Mouse (Mus musculus) telencephalon, adult 2 months (tissue): Measurements from ENCODE around the gene Snx10.
A peak's percentile ranks its signal among the peaks of the same experiment; 100 is the strongest.

Experiments used
- DNase-seq: peaks from one replicate; pipeline ENCODE4 v3.0.0-alpha.2; 2011; ENCODE audit warnings: low read depth, low spot score

The Snx10 gene

DNA sequence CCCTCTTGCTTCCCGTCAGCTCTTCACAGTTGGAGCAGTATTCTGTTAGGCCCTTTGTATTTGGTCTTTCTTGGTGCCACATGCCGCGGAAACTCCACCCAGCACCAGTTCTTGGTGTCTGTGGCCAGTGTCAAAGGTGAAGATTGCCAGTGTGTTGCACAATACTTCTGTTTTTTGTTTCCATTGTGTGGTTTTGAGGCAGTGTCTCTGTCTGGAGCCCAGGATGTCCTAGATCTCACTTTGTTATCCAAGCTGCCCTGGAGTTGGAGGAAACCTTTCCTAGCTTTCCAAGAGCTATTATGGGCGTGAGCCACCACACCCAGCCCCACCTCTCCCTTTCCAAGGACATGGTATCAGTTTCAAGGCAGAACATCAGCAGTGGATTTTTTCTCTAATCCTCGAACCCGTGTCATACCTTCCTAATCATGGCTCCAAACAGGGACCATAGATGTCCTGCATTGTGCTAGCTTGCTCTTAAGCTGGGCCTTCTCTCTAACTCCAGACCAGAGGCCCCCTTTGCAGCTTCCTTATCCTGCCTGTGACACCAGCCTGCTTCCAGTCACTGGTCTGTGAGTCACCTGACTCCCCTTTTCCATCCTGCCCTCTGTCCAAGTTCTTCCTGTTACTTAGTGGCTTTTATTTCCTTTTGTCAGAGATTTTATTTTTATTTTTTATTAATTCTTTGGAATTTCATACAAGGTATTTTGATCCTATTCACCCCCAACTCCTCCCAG lies 9.9 kb downstream of the Snx10 start:
- no peak for DNase-seq

DNA sequence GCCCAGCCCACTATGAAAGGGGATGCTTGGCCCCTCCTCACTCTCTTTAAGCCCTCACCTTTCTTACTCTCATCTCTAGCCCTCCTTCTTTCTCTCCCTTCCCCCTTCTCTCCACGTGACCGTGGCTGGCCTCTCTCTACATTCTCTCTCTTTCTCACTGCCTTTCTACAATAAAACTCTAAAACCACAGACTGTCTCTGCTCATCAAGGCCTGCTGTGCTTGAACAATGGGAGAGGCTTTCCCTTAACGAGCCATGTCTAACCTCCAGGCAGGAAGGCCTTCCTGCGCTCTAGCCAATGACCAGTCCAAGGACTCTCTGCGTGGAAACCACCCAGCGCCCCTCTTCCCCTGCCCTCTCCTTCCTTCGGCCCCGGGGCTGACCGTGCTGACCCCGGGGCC lies 11.9 kb downstream of the Snx10 start:
- DNase-seq: no peak

DNA sequence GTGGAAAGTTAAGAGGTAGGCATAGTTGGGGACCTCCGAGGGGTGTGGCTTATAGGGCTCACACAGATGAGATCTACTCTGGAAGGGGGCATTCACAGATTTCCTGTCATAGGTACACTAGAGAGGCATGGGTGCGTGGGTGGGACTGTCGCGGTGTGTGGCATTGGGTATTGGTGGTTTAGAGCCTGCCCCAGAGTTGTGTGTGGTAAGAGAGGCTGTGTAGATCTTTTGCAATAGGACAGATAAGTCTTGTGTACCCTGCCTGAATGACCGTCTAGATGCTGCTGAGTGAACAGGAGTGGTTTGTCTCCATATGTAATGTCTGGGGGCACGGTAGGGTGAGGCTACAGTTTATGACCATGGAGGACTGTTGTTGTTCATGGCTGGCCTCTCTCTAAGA lies 16.8 kb downstream of the Snx10 start:
- no peak for DNase-seq

DNA sequence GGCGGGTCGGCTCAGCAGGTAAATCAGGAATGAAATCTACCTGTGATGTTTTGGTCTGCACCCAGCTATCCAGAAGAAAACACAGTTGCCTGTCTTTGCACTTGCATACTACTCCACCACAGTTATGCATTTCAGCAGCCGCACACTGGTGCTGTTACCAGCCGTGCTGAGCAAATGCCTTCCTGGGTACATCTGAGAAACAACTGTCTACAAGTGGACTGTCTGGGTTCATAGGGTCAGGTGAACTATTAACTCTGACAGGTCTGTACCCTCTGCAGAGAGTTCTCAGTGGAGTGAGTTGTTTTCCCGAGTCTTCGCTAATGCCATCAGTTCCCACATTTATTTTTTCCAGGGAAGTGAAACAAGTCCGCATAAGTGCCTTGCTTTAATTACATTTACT lies 17.7 kb downstream of the Snx10 start:
- DNase-seq: no peak

DNA sequence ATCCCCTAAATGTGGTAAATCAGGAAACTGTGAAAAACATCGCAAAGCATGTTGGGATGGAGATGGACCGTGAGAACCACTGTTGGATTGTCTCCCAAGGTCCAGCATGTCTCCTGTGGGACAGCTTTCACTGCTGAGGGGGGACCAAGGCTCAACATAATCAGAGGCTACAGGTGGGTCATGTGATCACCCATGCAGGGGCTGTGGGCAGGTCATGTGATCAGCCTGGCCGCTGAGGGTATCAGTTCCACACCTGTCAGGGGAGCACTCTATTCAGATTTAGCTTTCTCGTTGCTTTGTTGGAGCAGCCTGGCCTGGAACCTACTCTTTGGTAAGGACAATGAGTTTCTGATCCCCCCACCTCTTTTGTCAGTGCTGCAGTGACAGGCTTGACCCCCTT lies 18.4 kb downstream of the Snx10 start:
- no peak for DNase-seq

DNA sequence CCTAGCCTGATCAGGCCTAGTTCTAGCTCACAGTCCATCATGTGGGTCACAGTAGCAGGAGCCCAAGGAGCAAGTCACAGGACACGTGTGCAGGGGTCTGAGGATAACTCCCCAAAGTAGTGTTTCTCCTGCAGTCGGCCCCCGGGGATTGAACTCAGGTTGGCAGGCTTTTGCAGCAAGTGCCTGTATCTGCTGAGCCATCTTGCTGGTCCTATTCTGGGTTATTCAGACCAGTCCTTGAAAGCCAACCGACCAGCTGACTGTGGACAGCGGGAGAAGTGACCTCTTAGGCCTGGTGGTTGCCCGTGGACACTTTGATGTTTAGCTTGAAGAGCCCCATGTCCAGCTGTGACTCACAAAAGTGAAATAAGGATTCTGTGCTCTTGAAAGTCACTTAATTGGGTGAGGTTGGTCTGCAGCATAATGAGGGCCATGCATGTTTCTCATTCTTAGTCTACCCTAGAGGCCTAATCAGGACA lies 20.0 kb downstream of the Snx10 start:
- DNase-seq: no peak

DNA sequence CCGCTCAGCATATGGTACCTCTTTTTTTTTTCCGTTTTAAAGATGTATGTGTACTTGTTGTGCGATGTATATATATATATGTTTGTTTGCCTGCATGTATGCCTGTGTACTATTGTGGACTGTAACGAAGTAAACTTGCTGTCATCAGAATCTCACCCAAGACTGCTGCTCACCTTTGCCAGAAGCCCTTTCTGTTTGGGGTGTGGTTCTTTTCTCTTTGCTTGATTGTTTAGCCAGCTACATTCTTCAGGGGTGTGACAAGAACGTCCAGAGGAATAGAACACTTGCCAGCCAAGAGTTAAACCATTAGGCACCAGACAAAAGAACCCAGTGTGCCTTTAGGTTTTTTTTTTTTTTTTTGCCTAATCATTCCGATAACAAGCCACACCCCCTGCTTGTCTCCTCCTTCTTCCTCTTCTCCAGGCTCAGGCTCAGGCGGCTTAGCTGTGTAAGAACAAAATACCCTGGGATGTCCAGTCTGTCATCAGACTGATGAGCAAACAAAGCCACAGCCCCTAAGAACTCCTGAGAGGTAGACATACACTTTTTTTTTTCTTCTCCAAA lies 20.5 kb downstream of the Snx10 start:
- DNase-seq: no peak

DNA sequence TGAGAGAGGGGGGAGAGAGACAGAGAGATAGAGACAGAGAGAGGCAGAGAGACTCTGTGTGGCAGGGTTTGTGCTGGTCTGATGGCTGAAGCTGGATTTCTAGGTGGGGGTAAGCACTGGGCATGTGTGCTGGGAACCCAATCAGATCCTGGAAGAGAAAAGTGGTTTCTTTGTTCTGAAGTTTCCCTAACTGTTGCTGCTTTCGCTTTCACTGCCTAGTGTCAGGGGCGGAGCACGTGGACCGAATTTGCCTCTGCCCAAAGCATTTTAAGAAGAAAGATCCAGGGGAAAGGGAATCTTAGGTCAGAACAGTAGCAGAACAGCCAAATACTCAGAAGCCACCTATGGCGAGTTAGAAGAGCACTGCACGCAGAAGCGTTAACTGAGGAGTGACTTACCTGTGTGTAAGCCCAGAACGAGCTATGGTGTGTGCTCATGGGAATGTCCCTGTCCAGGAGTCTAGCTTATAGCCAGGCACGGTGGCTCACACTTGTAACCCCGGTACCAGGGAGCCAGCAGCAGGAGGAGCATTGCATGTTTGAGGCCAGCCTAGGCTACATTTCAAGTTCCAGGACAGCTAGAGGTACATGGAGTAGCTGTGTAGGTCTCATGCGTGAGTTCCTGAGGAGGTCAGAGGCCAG lies 21.6 kb downstream of the Snx10 start:
- no peak for DNase-seq

DNA sequence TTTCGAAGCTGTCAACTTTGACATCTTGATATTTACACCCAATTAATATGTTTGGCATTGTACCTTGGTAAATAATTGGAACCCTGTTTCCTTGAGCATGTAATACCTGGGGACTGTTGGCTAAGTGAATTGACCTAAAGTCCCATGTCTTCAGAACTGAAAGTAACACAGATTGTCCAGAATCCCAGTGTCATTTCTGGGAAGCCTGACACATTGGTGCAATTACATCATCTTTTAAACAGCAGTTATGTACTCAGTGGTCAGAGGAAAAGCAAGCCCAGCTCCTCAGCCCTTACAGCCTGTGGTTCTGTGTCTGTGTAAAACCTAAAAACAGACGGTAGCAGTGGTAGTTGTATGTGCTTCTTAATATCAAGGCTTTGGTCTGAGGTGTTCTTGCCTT lies 22.4 kb downstream of the Snx10 start:
- no peak for DNase-seq

DNA sequence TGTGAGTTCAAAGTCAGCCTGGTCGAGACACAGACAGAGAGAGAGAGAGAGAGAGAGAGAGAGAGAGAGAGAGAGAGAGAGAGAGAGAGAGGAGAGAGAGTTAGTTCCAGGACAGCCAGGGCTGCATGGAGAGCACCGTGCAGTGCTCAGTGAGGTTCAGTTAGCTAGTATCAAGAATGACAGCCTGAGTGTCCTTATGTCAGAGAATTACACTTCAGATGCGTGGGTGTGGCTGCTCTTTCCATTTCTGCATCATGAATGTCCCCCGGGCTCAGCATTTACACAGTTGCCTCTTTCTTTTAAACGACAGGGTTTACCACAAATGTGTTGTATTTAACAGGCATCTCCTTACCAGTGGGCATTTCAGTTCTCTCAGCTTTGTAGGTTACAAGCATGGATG lies 25.1 kb downstream of the Snx10 start:
- peak; percentile 28 for DNase-seq

DNA sequence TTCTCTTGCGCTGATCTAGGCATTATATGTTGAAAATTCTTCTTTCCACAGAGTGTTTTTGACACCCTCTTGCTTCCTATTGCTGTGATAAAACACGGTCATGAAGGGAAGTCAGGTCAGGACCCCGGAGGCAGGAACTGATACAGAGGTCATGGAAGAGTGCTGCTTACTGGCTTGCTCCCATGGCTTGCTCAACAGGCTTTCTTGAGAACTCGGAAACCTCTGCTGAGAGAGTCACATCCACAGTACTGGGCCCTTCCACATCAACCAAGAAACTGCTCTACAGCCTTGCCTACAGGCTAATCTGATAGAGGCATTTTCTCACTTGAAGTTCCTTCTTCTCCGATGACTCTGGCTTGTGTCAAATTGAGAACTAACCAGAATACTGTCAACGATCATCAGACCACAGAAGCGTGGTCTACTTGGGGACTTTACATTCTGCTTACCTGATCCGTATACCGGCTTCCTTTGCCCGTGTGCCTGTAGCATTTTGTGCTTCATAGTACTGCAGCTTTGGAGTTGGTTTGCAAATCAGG lies 27.6 kb downstream of the Snx10 start:
- no peak for DNase-seq

DNA sequence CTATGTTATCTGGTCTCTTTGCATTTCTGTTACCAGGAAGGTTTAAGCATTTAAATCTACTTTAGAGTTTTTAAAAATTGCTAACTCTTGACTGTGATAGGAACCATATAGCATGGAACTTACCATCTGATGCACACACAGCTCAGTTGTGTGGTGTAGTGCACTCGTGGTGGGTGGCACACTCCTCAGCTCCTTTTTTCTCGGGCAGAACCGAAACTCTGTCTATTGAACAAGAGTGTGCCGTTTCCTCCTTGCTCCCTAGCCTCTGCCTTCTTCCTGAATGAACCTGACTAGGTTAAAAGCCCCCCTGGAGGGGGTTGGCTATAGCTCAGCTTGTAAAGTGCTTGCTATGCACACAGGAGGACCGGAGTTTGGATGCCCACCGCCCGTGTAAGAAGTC lies 32.9 kb downstream of the Snx10 start:
- no peak for DNase-seq

DNA sequence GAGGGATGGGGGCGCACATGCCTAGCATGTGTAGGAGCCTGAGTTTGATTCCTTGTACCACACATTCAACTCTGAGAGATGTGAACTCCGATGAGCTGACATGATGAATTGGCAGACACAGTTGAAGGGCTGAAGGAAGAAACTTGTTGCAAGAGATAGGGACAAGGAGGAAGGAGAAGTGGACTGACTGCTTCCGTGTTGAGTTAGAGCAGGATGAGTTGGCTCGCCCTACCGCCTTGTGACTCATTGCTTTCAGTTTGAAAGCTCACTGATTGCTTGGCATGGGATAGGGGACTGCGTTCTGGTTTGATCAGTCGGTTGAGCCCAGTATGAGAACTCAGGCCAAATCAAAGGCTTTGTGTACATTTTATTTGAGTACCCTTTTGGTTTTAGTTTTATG lies 34.6 kb downstream of the Snx10 start:
- DNase-seq: no peak

DNA sequence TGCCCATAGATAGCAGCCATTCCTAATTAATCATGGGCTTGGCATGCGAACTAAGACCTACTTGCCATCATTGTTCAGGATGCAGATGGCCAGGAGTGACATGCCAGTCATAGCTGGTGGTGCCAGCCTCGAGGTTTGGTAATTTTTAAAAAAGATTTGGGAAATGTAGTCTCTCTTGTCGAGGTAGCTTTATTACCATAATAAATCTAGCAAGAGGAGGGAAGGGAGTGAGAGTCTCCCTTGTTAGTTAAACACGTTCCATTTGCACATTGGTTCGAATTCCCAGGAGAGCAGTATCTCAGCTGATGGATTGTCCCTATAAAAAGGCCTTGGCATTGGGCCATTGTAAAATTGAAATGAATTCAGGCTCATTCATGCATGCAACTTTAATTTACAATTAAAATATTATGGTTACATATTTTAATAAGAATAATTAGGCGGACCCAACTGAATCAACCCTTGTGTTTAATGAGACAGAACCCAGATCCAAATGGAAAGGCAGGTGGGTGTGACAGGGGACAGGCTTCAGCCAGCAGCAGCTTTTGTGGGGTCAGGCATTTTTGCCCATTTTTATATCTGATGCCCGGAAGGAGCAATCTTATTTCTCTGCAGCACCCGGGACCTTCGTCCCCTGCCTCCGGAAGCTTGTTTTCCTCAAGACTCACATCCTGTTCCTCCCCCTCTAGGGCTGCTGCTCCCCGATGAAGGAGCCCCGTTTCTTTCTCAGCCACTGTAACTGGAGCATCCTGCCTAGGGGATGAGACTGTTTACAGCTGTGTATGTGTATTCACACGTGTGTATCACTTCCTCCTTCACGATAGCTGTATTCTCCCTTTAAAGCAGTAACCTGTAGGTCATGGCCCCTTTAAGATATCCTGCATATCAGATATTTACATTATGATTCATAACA lies 43.3 kb downstream of the Snx10 start:
- no peak for DNase-seq

DNA sequence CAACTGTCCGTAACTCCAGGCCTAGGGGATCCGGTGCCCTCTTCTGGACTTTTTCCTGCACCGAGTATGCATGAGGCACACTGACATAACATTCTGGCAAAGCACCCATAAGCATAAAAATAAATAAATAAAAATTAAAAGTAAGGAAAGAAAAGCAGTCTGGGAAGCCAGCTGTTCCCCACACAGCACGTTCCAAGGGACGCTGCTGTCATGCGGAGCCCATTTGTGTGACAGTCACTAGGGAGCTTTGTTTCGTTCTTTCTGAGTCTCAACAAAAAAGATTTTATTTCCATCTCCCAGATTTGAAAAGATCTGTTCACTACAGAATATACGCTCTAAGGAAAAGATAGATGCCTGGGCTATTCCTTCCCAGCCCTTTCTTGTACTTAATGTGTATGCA lies 45.4 kb downstream of the Snx10 start:
- DNase-seq: no peak

DNA sequence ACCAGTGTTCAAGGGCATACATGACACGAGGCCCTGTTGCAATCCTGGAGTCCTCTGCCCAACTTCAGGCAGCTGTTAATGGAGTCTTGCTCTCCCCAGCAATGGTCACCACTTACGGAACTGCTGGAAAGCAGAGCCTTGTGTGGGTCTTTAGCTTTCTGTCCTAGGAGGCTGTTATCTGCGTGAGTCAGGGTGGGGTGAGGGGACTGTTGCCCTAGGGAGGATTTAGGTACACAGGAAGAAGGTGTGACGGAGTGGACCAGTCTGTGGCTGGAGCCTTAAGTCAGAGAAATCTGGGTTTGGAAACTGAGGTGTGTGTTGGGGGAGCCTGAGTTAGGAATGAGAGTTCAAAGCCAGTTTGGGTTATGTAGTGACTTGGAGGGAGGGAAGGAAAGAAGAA lies 49.4 kb downstream of the Snx10 start:
- DNase-seq: no peak

DNA sequence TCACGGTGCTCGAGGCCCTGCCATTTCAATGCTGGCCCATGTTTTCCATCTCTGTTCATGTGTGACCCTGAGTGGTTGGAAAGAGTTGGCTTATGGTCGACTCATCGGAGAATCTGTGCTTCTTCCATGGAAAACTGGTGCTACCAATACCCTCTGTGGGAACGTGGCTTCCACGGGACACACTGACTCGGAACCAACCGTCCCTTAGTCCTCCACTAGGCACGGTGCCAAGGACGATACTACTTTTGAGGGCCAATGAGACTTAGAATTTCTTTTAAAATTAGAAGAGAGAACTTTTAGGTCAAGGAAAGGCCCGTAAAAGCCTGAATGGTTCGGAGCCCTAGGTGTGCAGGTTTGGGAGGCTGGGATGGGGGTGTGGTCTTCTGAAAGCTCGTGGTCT lies 50.4 kb downstream of the Snx10 start:
- no peak for DNase-seq

DNA sequence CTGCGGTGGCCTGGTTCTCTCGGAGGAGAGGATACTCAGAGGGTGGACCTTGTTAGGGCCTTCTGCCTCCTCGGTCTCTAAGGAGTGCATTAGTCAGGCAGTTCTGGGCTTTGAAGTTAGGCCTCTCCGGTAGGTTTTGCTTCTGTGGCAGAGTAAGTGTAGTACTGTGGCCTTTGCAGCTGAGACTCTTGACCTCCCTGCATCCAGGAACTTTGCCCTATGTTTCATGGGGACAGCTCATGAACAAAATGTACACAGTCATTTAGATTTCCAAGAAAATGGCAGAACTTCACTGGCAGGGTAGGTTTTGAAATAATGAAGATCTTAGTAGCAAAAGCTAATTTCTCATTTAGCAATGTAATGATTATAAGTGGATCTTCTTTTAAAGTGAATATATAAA lies 54.7 kb downstream of the Snx10 start:
- DNase-seq: no peak

DNA sequence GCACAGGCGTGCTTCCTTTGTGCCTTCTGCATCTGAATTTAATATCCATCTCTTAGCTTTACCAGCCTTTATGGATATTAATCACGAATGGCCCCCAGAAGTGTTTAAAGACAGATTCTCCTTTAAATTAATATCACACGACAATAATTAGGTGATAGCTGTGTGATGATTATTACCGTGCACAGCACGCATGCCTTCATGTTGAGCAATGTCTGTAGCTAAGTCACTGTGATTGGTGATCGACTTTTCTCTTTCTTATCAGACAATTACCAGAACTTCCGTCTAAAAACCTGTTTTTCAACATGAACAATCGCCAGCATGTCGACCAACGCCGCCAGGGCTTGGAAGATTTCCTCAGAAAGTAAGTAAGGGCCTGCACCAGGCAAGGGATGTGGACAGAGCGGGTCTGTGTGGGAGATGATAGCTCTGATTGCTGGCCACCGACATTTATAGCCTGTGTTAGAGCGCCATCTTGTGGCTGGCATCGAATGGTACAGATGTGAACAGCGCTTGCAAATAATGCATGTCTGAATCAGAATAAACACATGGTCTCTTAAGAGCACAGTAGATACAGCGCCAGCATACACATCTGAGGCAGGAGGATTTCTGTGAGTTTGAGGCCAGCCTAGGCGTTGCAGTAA lies 56.5 kb downstream of the Snx10 start:
- DNase-seq: peak; percentile 64

DNA sequence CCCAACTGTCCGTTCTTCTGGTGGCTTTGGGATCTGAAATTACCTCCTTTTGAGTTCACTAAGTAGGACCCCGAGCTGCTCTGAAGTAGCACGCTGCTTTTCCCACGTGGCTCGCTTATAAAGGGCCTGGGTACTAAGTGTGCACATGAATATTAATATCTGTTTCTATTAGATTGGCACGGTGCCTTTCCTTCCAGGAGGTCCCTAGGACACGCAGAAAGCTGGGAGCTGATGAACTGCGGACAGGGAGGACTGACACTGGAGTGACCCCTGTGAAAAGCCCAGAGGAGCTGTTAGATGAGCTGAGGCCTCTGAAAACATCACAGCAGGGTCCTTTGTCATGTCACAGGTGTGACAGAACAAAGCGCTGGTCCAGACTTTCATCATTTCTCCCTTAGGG lies 57.7 kb downstream of the Snx10 start:
- no peak for DNase-seq

DNA sequence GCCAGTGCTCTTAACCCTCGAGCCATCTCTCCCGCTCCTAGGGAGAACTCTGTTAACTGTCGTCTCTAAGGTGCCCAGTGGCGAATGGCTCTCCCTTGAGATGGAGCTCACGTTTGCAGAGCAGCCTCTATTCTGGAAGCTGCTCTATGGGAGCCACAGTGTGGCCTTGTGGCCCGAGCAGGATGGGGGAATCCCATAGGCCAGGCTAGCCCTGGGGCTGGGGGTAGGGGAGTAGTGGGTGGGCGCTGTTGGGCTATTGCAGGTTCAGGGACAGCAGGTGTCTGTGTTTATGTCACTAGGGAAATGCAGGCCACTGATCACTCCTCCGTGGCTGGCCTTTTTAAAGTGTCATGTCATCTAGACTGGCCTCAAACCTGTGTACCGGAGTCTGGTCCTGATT lies 58.4 kb downstream of the Snx10 start:
- DNase-seq: no peak
